Mouse (Mus musculus) forelimb bud, embryonic 11.5 days (tissue): Measurements from ENCODE around the gene Cacna1e.
A peak's percentile ranks its signal among the peaks of the same experiment; 100 is the strongest.

Source experiments
- DNase-seq: peaks from one replicate; pipeline ENCODE4 v3.0.0-alpha.2; 2012; ENCODE audit warnings: low read depth, low spot score

Cacna1e gene

GRCm38 (mm10) chr1:154839272-154839671 lies 45.0 kb downstream of the Cacna1e start:
- no peak for DNase-seq

- DNase-seq, result no peak
Observed at GRCm38 (mm10) chr1:154836473-154836872, 47.8 kb downstream of the Cacna1e start.

DNA sequence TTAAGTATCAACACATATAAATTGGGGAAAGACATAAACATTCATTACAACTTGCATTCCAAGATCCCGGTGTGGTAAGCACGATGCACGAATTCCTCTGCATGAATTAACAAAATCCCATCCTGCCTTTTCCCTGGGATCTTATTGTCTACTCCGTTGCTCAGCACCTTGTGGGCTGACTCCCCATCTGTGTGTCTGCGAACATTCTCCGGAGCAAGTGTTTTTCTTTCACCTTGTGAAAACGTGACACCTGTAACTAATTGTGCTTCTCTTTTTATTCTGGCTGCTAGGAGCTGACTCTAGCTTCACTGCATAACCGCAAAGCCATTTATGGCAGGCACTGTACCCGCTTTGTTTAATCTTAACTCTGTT lies 52.1 kb downstream of the Cacna1e start:
- no peak for DNase-seq

DNA sequence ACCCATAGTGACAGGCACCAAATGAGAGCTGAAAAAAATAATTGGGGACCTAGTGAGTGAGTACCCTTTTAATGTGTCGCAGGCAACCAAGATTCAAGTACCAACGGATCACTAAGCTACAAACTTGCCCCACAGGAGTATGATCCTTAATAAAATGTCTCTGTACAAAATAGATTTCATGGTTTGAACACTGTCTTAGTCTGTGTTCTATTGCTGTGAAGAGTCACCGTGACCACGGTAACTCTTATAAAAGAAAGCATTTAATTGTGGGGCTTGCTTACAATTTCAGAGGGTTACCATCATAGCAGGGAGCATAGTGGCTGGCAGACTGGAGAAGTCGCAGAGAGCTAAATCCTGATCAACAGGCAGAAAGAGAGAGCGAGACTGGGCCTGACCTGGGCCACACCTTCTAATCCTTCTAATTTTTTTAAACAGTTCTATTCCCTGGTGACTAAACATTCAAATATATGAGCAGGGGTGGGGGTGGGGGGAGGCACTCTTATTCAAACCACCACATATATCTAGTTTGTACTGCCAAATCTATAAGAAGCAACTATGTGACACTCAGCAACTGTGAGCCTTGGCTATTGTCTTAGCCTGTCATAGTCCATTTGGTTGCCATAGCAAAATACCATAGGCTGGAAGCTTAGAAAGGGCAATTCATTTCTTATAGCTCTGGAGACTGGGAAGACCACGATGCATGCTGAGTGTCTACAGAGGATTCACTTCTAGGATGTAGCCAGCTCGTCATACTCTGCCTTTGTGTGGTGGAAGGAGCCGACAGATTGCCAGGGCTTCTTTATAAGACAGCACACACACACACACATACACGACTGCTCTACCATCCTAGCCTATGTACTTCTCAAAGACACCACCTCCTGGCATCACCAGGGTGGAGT lies 52.8 kb downstream of the Cacna1e start:
- no peak for DNase-seq

GRCm38 (mm10) chr1:154830051-154830450 lies 54.2 kb downstream of the Cacna1e start:
- DNase-seq, result no peak

- DNase-seq, result no peak
Observed at GRCm38 (mm10) chr1:154823098-154823497, 61.2 kb downstream of the Cacna1e start.

- DNase-seq, result no peak
Observed at GRCm38 (mm10) chr1:154820422-154820821, 63.9 kb downstream of the Cacna1e start.

GRCm38 (mm10) chr1:154819960-154820359 lies 64.3 kb downstream of the Cacna1e start:
- no peak for DNase-seq

DNA sequence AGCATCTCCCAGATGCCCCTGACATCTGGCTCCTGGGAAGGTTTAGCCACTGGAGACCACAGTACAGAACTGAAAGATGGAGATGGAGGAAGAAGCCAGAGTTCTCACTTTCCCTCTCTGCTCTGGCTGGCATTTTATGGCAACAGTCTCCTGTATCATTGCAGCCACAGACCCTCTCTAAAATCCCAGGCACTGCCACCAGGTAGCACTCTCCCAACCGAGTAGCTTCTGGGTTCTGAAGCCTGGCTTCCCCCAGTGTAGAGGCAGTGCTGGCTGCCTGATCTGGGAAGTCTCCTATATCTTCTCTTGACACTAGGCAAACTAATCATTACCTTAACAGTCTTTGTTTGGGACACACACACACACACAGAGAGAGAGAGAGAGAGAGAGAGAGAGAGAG lies 65.6 kb downstream of the Cacna1e start:
- no peak for DNase-seq

DNA sequence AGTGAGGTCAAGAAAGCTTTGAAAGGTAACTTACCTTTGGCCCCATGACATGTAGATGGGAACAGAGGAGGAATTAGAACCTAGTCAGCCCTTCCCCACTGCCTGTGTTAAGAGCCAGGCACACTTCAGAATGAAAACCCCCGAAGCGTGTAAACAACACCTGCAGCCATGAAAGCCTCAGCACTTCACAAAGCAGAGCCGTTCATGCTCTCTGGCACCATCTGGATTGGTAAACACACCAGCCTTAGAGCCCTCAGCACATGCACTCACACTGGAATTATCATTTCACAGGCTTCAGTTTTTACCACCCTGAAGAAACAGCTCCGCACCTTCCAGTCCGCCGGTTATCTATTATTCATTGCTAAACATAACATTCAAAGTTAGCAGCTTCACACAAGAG lies 67.5 kb downstream of the Cacna1e start:
- no peak for DNase-seq

GRCm38 (mm10) chr1:154816267-154816666 lies 68.0 kb downstream of the Cacna1e start:
- DNase-seq, result no peak

- DNase-seq, result no peak
Observed at GRCm38 (mm10) chr1:154805742-154806141, 78.6 kb downstream of the Cacna1e start.

DNA sequence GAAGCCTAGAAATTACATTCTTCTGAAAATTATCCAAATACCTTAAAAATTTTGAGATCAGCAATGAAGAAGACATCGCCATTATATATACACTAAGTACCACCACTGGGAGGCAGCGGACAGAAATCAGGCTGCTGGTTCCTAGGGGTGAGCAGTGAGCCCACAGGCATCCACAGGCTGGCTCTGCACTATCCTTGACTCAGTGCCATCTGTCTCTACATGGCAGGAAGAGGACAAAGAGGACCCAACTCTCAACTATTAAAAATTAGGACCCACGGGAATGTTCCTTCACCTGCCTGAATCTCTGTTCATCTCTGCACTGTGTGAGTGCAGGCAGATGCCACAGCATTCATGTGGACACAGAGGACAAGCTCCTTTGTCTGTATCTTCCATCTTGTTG lies 79.3 kb downstream of the Cacna1e start:
- DNase-seq, result no peak

GRCm38 (mm10) chr1:154802301-154802904 lies 81.9 kb downstream of the Cacna1e start:
- DNase-seq, result no peak

DNA sequence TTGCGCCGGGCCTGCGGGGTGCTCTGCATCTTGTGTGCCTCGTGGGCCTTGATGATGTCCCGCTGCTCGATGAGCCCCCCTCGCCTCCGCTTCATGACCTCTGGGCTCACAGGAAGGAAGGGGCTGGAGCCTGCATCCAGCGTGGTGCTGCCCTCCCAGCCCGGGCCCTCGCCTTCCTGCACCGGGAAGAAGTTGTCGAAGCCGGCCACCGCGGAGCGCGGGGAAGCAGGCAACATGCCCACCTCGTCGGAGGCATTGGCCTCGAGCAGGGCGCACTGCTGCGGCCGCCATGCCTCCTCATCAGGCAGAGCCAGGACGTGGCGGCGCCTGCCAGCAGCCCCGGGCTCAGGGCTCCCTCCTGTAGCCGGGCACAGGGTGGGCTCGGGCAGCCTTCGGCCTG lies 85.0 kb downstream of the Cacna1e start:
- DNase-seq, result no peak

DNA sequence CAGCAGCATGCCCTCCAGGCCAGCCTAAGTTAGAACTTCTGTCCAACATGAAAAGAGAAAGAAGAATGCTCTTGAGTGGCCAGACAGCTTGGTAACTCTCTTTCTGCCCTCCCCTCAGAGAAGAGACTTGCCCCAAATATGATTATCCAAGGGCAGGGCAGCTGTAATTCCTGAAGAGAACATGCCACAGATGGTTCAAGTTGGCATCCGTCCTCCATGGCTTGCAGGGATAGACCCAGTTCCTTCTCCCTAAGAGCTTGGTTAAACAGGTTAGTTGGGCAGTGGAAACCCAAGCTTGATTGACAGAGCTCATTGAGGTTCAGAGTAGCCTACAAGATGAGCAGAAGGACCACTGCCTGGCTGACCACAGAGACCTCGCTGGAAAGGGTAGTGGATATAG lies 85.5 kb downstream of the Cacna1e start:
- DNase-seq, result no peak

GRCm38 (mm10) chr1:154796685-154797084 lies 87.6 kb downstream of the Cacna1e start:
- DNase-seq, result peak; percentile 35

GRCm38 (mm10) chr1:154794518-154794951 lies 89.8 kb downstream of the Cacna1e start:
- no peak for DNase-seq

- DNase-seq, result no peak
Observed at GRCm38 (mm10) chr1:154791544-154792174, 92.6 kb downstream of the Cacna1e start.

GRCm38 (mm10) chr1:154788491-154788890 lies 95.8 kb downstream of the Cacna1e start:
- DNase-seq, result no peak

- peak; percentile 85 for DNase-seq
Observed at GRCm38 (mm10) chr1:154788069-154788468, 96.2 kb downstream of the Cacna1e start.

DNA sequence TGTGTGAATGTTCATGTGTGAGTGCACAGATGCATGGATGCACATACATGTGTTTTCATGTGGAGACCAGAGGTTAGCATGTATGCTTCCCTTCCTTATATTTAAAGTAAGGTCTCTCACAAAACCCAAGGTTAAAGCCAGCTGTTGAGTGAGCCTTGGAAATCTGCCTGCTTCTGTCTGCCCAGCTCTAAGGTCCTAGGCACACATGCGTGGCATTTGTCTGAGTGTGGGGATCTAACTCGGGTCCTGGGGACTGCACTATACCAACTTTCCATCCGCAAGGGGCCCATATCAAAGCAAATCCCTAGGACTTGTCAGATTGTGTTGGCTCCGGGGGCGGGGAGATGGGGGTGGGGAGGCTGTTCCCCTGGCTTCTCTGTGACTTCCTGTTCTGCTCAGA lies 96.9 kb downstream of the Cacna1e start:
- DNase-seq, result no peak

DNA sequence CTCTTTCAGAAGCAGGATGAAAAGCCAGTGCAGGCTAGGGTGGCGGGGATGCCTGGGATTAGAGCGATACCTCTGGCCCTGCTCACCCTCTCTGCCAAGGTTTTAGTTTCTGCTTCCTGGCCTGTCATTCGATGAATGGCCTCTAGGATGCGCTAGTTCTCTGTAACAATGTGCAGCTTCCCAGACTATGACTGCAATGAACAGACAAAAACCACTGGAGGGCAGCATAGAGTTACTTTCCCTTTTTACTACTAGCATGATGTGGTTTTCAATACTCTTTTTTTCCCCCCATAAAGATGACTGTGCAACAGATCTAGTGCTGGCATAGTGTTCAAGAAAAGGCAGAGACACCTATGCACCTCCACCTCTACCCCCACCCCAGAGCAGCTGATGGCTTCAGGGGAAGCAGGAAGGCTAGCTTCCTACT lies 98.0 kb downstream of the Cacna1e start:
- DNase-seq, result peak; percentile 90
